Mouse (Mus musculus) forebrain, embryonic 16.5 days (tissue): ENCODE data around the gene Gse1. TPM values are rescaled to one million over a fixed set of nuclear protein-coding genes. Genes with fewer than 3 reads are reported as not detected.
A peak's percentile ranks its signal among the peaks of the same experiment; 100 is the strongest.

ENCODE experiments used
- ATAC-seq: fragments of 200-750 bp; cut with Nextera tagmentation; 2 replicates; pipeline ENCODE4 v1.8.0; 2017; ENCODE audit warnings: mild to moderate bottlenecking, moderate library complexity
- H3K27ac ChIP-seq: fragments of 300-500 bp; sonication (generic); 2 replicates; pipeline ENCODE4 v1.5.1; 2014; ENCODE audit warnings: low read length, control low read depth
- H3K27me3 ChIP-seq: fragments of 300-500 bp; sonication (generic); replicated peaks from 2 replicates; pipeline ENCODE4 v1.6.1; 2014; ENCODE audit warnings: low read length; ENCODE audit not compliant: control insufficient read depth, insufficient read depth
- H3K36me3 ChIP-seq: fragments of 300-500 bp; sonication (generic); 2 replicates; pipeline ENCODE4 v1.6.1; 2014; ENCODE audit not compliant: control insufficient read depth, insufficient read depth
- H3K4me1 ChIP-seq: fragments of 300-500 bp; sonication (generic); replicated peaks from 2 replicates; pipeline ENCODE4 v1.6.1; 2014; ENCODE audit warnings: low read length; ENCODE audit not compliant: control insufficient read depth, insufficient read depth
- H3K4me2 ChIP-seq: fragments of 300-500 bp; sonication (generic); 2 replicates; pipeline ENCODE4 v1.6.1; 2014; ENCODE audit warnings: mild to moderate bottlenecking, low read length, control low read depth
- H3K4me3 ChIP-seq: fragments of 300-500 bp; sonication (generic); replicated peaks from 2 replicates; pipeline ENCODE4 v1.5.1; 2014; ENCODE audit warnings: mild to moderate bottlenecking, low read length, control low read depth
- H3K9ac ChIP-seq: fragments of 300-500 bp; sonication (generic); replicated peaks from 2 replicates; pipeline ENCODE4 v1.6.1; 2014; ENCODE audit warnings: low read depth, low read length, control low read depth
- H3K9me3 ChIP-seq: fragments of 300-500 bp; sonication (generic); 2 replicates; pipeline ENCODE4 v1.6.1; 2016; ENCODE audit warnings: low read length; ENCODE audit not compliant: control insufficient read depth
- WGBS: fragments of 180-500 bp; shearing (Covaris S2); extraction: QIAGEN DNeasy Blood & Tissue Kit; methylation state at CpG from one replicate; pipeline ENCODE4 v1.1.7; 2014; 5-methylcytosine and 5-hydroxymethylcytosine counted together
- polyA plus RNA-seq: library from polyadenylated mRNA; unstranded; fragments of >200 nt; fragmentation: Nextera tagmentation; extraction: Ambion mirVana; gene quantifications from 2 replicates; pipeline ENCODE4 v1.2.1, GENCODE M21; 2015

Gene Gse1
- polyA plus RNA-seq, 1 experiment from 2014 or later, result 34.9 TPM

DNA sequence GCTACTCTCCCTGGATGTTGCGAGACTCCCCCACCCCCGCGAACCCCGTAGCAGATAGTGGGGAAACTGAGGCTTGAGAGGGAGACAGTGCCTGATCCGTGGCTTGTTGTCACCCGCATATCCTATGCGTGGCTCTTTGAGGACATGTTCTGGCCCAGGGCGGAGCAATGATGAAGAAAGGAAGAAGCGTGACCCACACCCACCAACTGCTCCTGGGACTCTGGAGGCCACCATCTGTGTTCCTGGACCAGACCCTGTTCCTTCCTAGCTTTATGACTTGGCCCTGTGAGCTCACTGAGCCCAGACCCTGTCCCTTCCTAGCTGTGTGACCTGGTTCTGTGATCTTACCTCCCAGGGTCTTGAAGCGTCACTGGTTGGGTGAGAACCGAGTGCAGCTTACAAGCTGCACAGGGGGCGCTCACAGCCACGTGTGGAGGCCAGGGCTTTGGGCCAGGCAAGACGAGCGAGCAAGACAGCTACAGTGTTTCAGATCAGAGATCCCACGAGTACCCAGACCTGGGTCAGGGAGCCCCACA lies 48.7 kb downstream of the Gse1 start:
- Histone ChIP-seq H3K9ac (peak overlapping the region; percentile 54), H3K27ac (0 out of 2 replicates have a peak overlapping the region, but pooled peaks have one; percentile 24)
- no peak for ATAC-seq

DNA sequence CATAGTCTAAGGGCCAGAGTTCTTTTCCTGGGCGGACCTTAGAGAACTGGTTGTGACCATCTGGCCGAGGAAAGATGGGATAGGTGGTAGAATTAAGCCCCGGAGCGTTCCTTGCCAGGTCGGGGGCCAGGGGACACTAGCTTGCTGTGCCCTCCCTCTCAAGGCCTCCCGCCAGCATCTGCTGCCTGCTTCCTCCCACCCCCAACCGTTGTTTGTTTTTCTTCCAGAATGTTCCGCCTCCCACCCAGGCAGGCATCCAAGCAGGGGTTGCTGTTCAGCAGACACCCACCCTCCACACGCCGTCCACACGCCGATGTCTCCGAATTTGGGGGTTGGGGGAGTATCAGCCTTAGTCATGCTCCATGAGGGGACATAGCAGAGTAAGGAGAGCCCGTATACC lies 49.8 kb downstream of the Gse1 start:
- no peaks in the 10 kb centered on the region for H3K27me3 ChIP-seq
- H3K9me3 ChIP-seq, result no peaks in the 10 kb centered on the region
- no peak overlapping the region for H3K4me3 ChIP-seq
- 70% methylated on average over 14 of the region's 14 CpGs for WGBS
- no peak for ATAC-seq
- H3K9ac ChIP-seq, result no peak overlapping the region
- H3K36me3 ChIP-seq, result no peaks in the 10 kb centered on the region
- peaks cover 31% of the 10 kb centered on the region for H3K4me1 ChIP-seq
- H3K27ac ChIP-seq, result no peak overlapping the region
- no peak overlapping the region for H3K4me2 ChIP-seq

More for the DNA sequence above, 48.7 kb downstream of the Gse1 start:
- Histone ChIP-seq H3K9me3 (no peaks in the 10 kb centered on the region), H3K36me3 (no peaks in the 10 kb centered on the region), H3K4me3 (peak overlapping the region; percentile 37), H3K4me2 (peak overlapping the region; percentile 70), H3K27me3 (no peaks in the 10 kb centered on the region), H3K4me1 (peaks cover 25% of the 10 kb centered on the region)
- 11% methylated on average over 16 of the region's 16 CpGs for WGBS

DNA sequence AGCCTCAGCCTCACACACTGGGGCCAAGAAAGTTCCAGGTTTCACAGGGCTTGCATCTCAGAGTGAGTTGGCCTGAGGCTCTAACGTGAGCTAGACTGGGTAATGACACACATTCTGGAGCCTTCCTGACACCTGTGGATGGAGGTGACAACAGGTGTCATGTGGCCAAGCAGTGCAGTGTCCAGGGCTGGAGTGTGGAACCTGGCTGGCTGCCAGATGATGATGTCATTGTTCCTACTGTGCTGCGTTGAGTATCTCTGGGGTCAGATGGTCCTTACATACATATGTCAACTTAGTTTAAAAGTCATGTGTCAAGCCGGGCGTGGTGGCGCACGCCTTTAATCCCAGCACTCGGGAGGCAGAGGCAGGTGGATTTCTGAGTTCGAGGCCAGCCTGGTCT lies 51.2 kb downstream of the Gse1 start:
- no peak for ATAC-seq
- WGBS, result 82% methylated on average over 8 of the region's 8 CpGs
- peaks cover 40% of the 10 kb centered on the region for H3K4me1 ChIP-seq

DNA sequence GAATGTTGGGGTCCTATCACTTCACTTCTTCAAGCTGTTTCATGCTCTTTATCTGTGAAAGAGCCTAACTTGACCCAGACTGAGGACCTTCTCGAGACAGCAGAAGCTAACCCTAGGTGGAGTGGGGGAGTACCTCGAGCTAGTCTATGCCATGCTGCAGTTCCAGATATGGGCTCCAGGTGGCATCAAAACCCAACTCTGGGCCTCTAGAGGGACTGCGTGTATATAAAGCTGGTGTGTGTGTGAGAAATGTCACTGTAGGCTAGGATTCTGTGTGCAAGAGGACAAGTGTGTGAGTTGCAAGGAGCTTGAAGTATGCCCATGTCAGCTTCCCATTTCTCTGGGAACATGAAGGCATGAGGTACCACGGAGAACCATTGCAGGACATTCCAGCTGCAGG lies 53.2 kb downstream of the Gse1 start:
- H3K27me3 ChIP-seq, result no peaks in the 10 kb centered on the region
- peaks cover 45% of the 10 kb centered on the region for H3K4me1 ChIP-seq
- H3K4me2 ChIP-seq, result no peak overlapping the region
- no peaks in the 10 kb centered on the region for H3K36me3 ChIP-seq
- H3K9ac ChIP-seq, result no peak overlapping the region
- H3K9me3 ChIP-seq, result no peaks in the 10 kb centered on the region
- H3K4me3 ChIP-seq, result no peak overlapping the region
- peak; percentile 75 for ATAC-seq
- no peak overlapping the region for H3K27ac ChIP-seq
- WGBS, result 18% methylated on average over 4 of the region's 4 CpGs

More for the DNA sequence above, 51.2 kb downstream of the Gse1 start:
- Histone ChIP-seq H3K27ac (no peak overlapping the region), H3K4me2 (no peak overlapping the region), H3K9ac (no peak overlapping the region), H3K9me3 (no peaks in the 10 kb centered on the region), H3K36me3 (no peaks in the 10 kb centered on the region), H3K4me3 (no peak overlapping the region), H3K27me3 (no peaks in the 10 kb centered on the region)

DNA sequence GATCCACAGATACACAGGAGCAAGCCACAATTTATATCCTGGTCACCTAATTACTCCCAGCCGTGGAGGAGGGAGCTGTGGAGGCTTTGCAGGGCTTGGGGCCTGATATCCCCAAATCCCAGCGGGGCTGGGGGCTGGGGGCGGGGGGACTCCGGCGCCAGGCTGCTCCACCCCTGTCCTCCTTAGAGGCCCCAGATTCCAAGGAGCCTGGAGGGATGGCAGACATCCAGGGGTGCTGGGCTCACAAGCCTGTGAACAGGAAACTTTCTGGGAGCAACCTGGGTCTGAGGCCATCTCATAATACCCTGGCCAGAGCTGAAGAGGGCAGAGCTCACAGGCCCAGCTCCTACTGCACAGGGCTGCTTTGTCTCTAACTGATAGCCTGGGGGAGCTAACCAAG lies 54.2 kb downstream of the Gse1 start:
- Histone ChIP-seq H3K9me3 (no peaks in the 10 kb centered on the region), H3K36me3 (no peaks in the 10 kb centered on the region), H3K27me3 (no peaks in the 10 kb centered on the region), H3K4me2 (no peak overlapping the region), H3K4me3 (no peak overlapping the region), H3K4me1 (peaks cover 36% of the 10 kb centered on the region), H3K27ac (no peak overlapping the region), H3K9ac (peak overlapping the region; percentile 8; the same call in 1 of the 2 replicates)
- no peak for ATAC-seq
- WGBS, result 39% methylated on average over 5 of the region's 5 CpGs

DNA sequence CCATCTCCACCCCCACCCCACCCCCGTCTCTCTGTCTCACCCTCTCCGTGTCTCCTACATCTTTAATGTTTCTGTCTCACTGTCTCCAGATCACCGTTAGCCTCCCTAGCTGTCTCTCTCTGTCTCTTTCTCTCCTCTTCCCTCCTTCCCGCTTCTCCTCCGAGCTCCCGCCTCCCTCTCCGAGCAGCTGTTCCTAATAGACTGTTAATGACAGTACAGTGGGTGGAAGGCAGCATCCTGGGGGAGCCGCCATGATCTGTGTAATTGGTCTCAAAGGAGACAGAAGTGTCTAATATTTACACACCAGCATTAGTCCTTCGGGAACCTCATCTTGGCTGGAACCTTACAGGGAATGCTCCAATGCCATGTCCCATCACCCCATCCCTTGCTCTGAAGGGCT lies 56.0 kb downstream of the Gse1 start:
- peak; percentile 28; the same call in 1 of the 2 replicates for ATAC-seq

DNA sequence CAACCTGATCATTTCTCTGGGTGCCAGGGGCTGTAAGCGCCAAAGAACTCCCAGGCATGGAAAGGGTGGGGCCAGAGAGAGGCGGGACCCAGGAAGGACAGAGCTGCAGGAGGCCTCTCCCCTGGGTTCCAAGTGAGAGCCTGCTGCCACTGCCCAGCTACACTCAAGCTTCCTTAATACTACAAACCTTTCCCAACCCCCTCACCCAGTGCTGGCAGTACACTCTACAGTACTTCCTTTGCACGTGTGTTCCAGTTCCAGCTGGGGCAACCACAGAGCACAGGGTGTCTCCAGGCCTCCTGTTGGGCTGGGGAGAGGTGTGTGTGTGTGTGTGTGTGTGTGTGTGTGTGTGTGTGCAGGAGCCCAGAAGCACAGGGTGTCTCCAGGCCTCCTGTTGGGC lies 56.8 kb downstream of the Gse1 start:
- Histone ChIP-seq H3K4me1 (peaks cover 52% of the 10 kb centered on the region), H3K4me3 (no peak overlapping the region), H3K27me3 (no peaks in the 10 kb centered on the region), H3K9me3 (no peaks in the 10 kb centered on the region), H3K27ac (peak overlapping the region; percentile 58), H3K36me3 (no peaks in the 10 kb centered on the region), H3K9ac (no peak overlapping the region), H3K4me2 (no peak overlapping the region)
- WGBS, result 40% methylated on average over 3 of the region's 3 CpGs
- ATAC-seq, result no peak

More for the DNA sequence above, 56.0 kb downstream of the Gse1 start:
- Histone ChIP-seq H3K9me3 (no peaks in the 10 kb centered on the region), H3K4me2 (peak overlapping the region; percentile 6; the same call in 1 of the 2 replicates), H3K27ac (peak overlapping the region; percentile 58), H3K4me3 (no peak overlapping the region), H3K27me3 (no peaks in the 10 kb centered on the region), H3K36me3 (no peaks in the 10 kb centered on the region), H3K4me1 (peaks cover 44% of the 10 kb centered on the region), H3K9ac (peak overlapping the region; percentile 18; the same call in 1 of the 2 replicates)
- WGBS, result 23% methylated on average over 9 of the region's 9 CpGs

DNA sequence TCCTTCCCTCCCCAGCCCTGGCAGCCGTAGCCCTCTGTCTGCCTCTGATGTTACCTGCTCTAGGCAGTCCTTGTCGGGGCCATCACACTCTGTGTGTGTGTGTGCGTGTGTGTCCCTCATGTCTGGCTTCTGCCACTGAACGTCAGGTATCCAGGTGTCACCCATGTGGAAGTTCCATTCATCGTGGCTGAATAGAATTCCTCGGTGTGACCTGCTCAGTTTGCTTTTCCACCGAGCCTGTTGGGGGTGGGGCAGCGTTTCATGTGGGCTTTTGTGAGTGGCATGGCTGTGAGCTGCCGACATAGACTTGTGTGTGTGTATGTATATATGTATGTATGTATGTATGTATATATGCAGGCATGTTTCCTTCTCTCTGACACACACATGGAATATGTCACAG lies 57.6 kb downstream of the Gse1 start:
- Histone ChIP-seq H3K36me3 (no peaks in the 10 kb centered on the region), H3K9me3 (no peaks in the 10 kb centered on the region), H3K4me3 (no peak overlapping the region), H3K4me2 (no peak overlapping the region), H3K9ac (no peak overlapping the region), H3K27me3 (no peaks in the 10 kb centered on the region), H3K4me1 (peaks cover 57% of the 10 kb centered on the region), H3K27ac (no peak overlapping the region)
- 61% methylated on average over 9 of the region's 9 CpGs for WGBS
- ATAC-seq, result no peak

DNA sequence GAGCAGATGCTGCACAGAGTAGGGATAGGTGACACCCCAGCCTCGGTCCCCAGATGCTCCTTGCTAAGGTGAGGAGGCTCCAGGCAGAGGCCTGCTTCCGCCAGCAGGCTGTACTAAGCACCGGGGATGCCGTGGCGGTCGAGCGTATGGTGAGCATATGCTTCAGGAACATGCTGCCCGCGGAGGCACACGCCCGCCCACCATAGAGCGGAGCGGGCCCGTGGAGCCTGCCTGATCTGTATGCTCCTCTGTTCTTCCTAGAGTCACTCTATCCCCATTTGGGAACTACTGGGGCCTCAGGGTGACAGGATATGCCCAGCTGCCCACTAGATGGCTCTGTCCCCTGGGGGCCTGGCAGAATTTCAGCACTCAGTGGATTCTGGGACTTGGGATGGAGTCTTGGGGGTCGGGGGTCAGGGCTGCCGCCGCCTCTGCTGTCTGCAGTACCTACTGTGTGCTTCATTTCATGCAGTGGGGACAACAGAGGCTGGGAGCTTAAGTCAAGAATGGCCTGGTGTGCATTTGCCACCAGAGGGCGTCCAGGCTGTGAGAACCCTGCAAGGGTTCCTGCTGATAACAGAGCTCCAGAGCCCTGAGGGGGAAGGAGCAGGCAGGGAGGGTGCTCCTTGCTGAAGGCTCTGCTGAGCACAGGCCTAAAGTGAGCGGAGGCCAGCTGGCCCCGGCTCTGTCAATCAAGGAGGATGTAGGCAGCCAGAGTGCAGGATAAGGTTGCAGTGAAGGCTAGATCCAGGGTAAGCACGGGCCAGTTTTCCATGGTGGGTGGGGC lies 60.1 kb downstream of the Gse1 start:
- no peak overlapping the region for H3K9ac ChIP-seq
- H3K27ac ChIP-seq, result peak overlapping the region; percentile 8; the same call in 1 of the 2 replicates
- ATAC-seq, result no peak

More for the DNA sequence above, 60.1 kb downstream of the Gse1 start:
- no peak overlapping the region for H3K4me3 ChIP-seq
- peaks cover 71% of the 10 kb centered on the region for H3K4me1 ChIP-seq
- H3K9me3 ChIP-seq, result no peaks in the 10 kb centered on the region
- H3K36me3 ChIP-seq, result no peaks in the 10 kb centered on the region
- no peak overlapping the region for H3K4me2 ChIP-seq
- WGBS, result 46% methylated on average over 21 of the region's 21 CpGs
- no peaks in the 10 kb centered on the region for H3K27me3 ChIP-seq
